Mouse (Mus musculus) C2C12 (cell line): ENCODE results near the gene Foxp2.

Experiments used
- CTCF ChIP-seq: IDR thresholded peaks from one replicate; pipeline ENCODE4 v1.5.1; 2011; ENCODE audit not compliant: control insufficient read depth, insufficient read depth, insufficient read length
- MAX ChIP-seq: IDR thresholded peaks from one replicate; pipeline ENCODE4 v1.6.1; 2011; ENCODE audit warnings: mild to moderate bottlenecking, control low read depth
- MYOG ChIP-seq: IDR thresholded peaks from one replicate; pipeline ENCODE4 v1.6.1; 2011; ENCODE audit not compliant: control insufficient read depth, insufficient read length; ENCODE audit errors: extremely low read depth
- USF1 ChIP-seq: IDR thresholded peaks from one replicate; pipeline ENCODE4 v1.6.1; 2011; ENCODE audit warnings: low read depth, mild to moderate bottlenecking, control low read depth, moderate library complexity

DNA sequence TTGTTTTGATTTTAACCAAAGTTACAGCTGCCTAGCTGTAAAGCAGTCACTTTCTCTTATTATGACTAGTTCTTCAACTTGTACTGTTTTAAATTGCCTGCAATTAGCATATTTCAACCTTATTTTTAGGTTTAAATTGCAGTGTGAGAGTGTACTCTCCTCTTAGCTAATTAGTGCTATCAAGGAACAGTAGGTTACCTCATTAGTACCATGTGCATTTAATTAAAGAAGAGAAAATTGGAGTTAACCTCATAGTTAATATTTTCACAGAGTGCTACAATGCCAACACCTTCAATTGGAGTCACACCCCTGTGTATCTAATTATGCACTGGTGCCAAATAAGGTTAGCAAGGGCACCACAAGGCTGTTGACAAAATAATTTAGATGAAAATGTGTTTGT lies 421.9 kb downstream of the Foxp2 start:
- TF ChIP-seq CTCF (no peak), MYOG (no peak), MAX (no peak), USF1 (no peak)
